Comparison of ENCODE assay signal across 22 mouse cellular contexts in genomic region chr8:127381259-127381658, GRCm38 (mm10).
DNase-seq lines count a peak whose midpoint lies in the region; TF ChIP-seq lines count a peak whose summit lies in the region.
"Had no signal": no experiment of that assay in that cellular context is flagged by ENCODE, and none has a peak within 500 bp of the region (broad histone marks: within the 10 kb centered on the region; RNA-seq: fewer than 3 reads in every experiment).

No protein-coding gene starts in this region.

- DNase-seq in brain, adult 2 months (ENCODE audit: low read depth, low spot score): peak; percentile 26
- peak; percentile 23 for DNase-seq in induced T-regulatory cell, adult 2 months (ENCODE audit: low read depth)
- no peak for DNase-seq in T-cell, adult 2 months (ENCODE audit: low spot score)
- no peak for DNase-seq in gastrocnemius, adult 18-20 months (ENCODE audit: low spot score)
- no peak for DNase-seq in ovary, postnatal 10 days (ENCODE audit: low spot score)
- DNase-seq: adrenal gland, adult 8-10 months; adrenal gland, postnatal 14 days; adrenal gland, postnatal 36 days; B cell, adult 2 months; cerebellum, adult 11 months; cerebellum, adult 18-20 months; cerebellum, adult 8-10 months; cerebellum, adult 9-11 months; cerebellum, postnatal 14 days; cerebellum, postnatal 36 days; forebrain, postnatal 0 days had no signal

- H3ac ChIP-seq in C2C12 (ENCODE audit: control insufficient read depth, insufficient read length, low read depth): no peak overlapping the region

- TF ChIP-seq CTCF in C2C12 (IDR thresholded peaks at IDR 0.05; ENCODE audit: control insufficient read depth, insufficient read depth, insufficient read length): no peak

- no peaks in the 10 kb centered on the region for H3K79me3 ChIP-seq in C2C12 (ENCODE audit: low read depth)

- H3K79me2 ChIP-seq in C2C12 (ENCODE audit: control insufficient read depth, insufficient read depth): no peaks in the 10 kb centered on the region

- no peaks in the 10 kb centered on the region for H3K27me3 ChIP-seq in C2C12 (ENCODE audit: control insufficient read depth, insufficient read depth, insufficient read length)
- H3K27me3 ChIP-seq: embryonic facial prominence, embryonic 12.5 days; forebrain, embryonic 13.5 days; forebrain, embryonic 15.5 days had no signal

- H3K4me3 ChIP-seq in C2C12 (ENCODE audit: insufficient read depth, poor library complexity, severe bottlenecking): no peak overlapping the region
- H3K4me3 ChIP-seq: embryonic facial prominence, embryonic 10.5 days; embryonic facial prominence, embryonic 12.5 days; forebrain, embryonic 13.5 days; forebrain, embryonic 15.5 days had no signal

- peaks cover 14% of the 10 kb centered on the region for H3K36me3 ChIP-seq in C2C12 (ENCODE audit: control insufficient read depth, insufficient read depth)
- H3K36me3 ChIP-seq: G1E had no signal

TF ChIP-seq in C2C12, 6 proteins besides CTCF, POLR2A, EP300 and RAD21:
- no peak for TF ChIP-seq MAX (IDR thresholded peaks at IDR 0.05)
- peak; percentile 55 for TF ChIP-seq MYOD1 (IDR thresholded peaks at IDR 0.05; ENCODE audit: control insufficient read depth, insufficient read length, low read depth)

Comparison
In these comparisons a context has a peak if more than half of its experiments do, and no peak if none do; other contexts are left out.
1. DNase-seq: peak in brain, adult 2 months (single experiment) and induced T-regulatory cell, adult 2 months (single experiment); none in T-cell, adult 2 months (single experiment), gastrocnemius, adult 18-20 months (single experiment) and ovary, postnatal 10 days (single experiment).